Mouse (Mus musculus): Measurements from ENCODE around the gene Ctso. TPM values are rescaled to one million over a fixed set of nuclear protein-coding genes. Genes with fewer than 3 reads are reported as not detected.
A peak's percentile ranks its signal among the peaks of the same experiment; 100 is the strongest.

Ctso gene
- total and polyA plus RNA-seq, 3 experiments: 7.3 to 8.6 (median 8.0) TPM

DNA sequence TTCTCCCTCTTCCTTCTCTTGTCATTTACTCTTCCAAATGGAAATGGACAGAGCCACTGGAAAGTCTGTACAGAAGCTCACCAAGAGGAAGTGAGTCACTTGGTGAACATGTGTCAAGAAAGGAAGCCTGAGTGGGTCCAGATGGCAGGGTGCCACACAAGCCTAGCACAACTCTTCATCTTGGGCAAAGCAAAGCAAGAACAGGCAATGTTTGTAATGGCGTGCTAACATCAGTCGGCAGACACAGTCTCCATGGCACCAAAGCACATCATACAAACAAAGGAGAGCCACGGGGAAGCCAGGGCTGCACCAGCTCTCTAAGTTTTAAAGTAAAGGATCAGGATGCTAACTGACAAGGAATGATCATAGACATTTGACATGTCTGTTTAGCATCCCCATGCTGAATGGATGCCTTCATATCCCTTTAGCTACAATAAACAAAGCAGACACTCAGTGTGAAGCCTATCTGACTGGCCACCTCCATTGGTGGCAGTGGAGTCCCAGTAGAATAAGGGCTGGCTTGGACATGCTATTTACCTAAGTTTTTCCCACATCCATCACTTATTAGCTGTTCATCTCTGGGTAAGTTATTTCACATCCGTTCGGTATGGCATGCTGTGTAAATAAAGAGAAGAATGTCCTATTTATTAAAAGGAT lies 16.2 kb upstream of the Ctso start:
- no peaks in the 10 kb centered on the region for H3K27me3 ChIP-seq (ENCODE audit: control insufficient read depth, insufficient read depth, low read length)
- H3K36me3 ChIP-seq (ENCODE audit: control insufficient read depth, insufficient read depth, low read length): no peaks in the 10 kb centered on the region
- H3K27ac ChIP-seq: no peak overlapping the region
- peak in 1 of 2 experiments; percentile 52 for DNase-seq
- no peak for TF ChIP-seq EP300 (IDR thresholded peaks at IDR 0.05; ENCODE audit: insufficient read depth, low read depth, low read length)
- TF ChIP-seq CTCF (IDR thresholded peaks at IDR 0.05): no peak
- no peak for TF ChIP-seq POLR2A (IDR thresholded peaks at IDR 0.05; ENCODE audit: insufficient read depth, low read depth, low read length)
- H3K4me3 ChIP-seq: no peak overlapping the region
- 57% methylated on average over 5 of the region's 5 CpGs for WGBS
- intact Hi-C loops (cut with DNase I): no loop called here
- H3K4me1 ChIP-seq (ENCODE audit: control insufficient read depth, insufficient read depth, low read length): no peaks in the 10 kb centered on the region
- no peaks in the 10 kb centered on the region for H3K79me2 ChIP-seq (replicated peaks; ENCODE audit: control insufficient read depth, insufficient read depth, low read length)
- no peak overlapping the region for H3K9ac ChIP-seq (ENCODE audit: low read depth, low read length)

DNA sequence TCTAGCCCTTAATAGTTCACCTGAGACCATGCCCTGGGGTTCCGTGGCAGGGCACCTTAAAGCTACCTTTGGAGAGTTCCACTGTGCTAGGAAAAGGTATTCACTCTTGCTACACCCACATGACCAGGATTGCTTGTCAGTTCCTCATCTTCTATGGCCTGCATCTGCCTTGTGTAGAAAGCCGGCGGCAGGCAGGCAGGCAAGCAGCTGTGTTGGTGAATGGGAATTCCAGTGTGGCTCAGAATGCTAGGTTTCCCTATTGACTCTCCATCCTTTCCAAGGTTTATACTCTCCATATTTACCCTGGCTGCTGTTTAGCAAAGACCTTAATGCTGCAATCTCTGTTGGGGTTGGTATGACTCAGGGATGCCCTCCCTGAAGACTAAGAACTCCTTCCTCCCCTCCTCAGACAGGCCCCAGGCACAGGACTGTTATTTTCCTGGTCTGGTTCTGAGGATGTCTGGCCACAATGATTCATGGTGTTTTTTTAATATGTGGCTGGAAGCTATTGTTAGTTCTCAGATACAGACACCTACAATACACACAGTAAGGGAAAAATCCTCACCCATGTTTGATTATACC lies 15.0 kb upstream of the Ctso start:
- Histone ChIP-seq H3K9ac (ENCODE audit: low read depth, low read length) (no peak overlapping the region), H3K4me3 (no peak overlapping the region), H3K79me2 (replicated peaks; ENCODE audit: control insufficient read depth, insufficient read depth, low read length) (no peaks in the 10 kb centered on the region), H3K27ac (no peak overlapping the region), H3K4me1 (ENCODE audit: control insufficient read depth, insufficient read depth, low read length) (no peaks in the 10 kb centered on the region), H3K36me3 (ENCODE audit: control insufficient read depth, insufficient read depth, low read length) (no peaks in the 10 kb centered on the region), H3K27me3 (ENCODE audit: control insufficient read depth, insufficient read depth, low read length) (no peaks in the 10 kb centered on the region)
- intact Hi-C loops (cut with DNase I): no loop called here
- 78% methylated on average over 3 of the region's 3 CpGs for WGBS
- DNase-seq: no peak
- no peak for TF ChIP-seq EP300 (IDR thresholded peaks at IDR 0.05; ENCODE audit: insufficient read depth, low read depth, low read length)
- TF ChIP-seq POLR2A (IDR thresholded peaks at IDR 0.05; ENCODE audit: insufficient read depth, low read depth, low read length): no peak
- no peak for TF ChIP-seq CTCF (IDR thresholded peaks at IDR 0.05)

DNA sequence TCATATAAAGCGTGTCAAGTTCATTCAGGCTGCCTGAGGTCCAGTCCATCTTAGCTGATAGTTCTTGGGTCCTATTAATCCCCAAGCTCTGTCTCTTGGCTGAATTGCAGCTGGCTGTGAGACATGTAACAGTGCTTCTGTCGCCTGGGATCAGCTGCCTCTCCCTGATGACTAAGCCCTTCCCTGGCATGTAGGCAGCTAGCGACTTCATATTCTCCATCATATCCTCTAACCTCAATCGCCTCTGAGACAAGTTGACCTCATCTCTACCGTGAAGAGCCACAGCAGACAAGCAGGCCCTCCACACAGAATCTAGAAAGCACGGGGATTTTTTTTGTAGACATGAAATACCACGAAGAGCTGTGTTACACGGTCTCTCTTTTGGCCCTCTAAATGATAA lies 14.2 kb upstream of the Ctso start:
- Histone ChIP-seq H3K4me1 (ENCODE audit: control insufficient read depth, insufficient read depth, low read length) (no peaks in the 10 kb centered on the region; the same call in 1 of the 2 replicates), H3K36me3 (ENCODE audit: control insufficient read depth, insufficient read depth, low read length) (no peaks in the 10 kb centered on the region), H3K27me3 (ENCODE audit: control insufficient read depth, insufficient read depth, low read length) (no peaks in the 10 kb centered on the region), H3K27ac (no peak overlapping the region), H3K4me3 (no peak overlapping the region), H3K9ac (ENCODE audit: low read depth, low read length) (no peak overlapping the region), H3K79me2 (replicated peaks; ENCODE audit: control insufficient read depth, insufficient read depth, low read length) (no peaks in the 10 kb centered on the region)
- TF ChIP-seq POLR2A (IDR thresholded peaks at IDR 0.05; ENCODE audit: insufficient read depth, low read depth, low read length) (no peak), EP300 (IDR thresholded peaks at IDR 0.05; ENCODE audit: insufficient read depth, low read depth, low read length) (no peak), CTCF (IDR thresholded peaks at IDR 0.05) (no peak)
- 54% methylated on average over 8 of the region's 8 CpGs for WGBS
- intact Hi-C loops (cut with DNase I): no loop called here
- peak in 1 of 2 experiments; percentile 18 for DNase-seq

DNA sequence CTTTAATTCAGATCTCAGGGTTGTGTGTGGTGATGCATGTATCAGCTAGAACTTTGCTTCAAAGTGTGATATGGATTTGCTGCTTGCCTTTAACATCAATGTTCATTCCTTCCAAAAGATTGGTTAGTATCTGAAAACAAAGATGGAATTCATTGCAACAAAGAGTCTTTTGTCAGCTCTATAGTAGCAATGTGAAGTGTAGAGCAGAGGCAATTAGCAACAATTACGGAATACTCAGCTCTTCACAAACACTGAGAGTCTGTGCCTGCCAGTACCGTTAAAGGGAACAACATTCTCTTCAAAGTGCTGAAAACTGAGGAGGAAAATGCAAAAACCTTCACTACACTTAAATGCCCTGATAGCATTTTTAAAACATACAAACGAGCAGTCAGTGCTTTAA lies 12.7 kb upstream of the Ctso start:
- no peak for DNase-seq
- Histone ChIP-seq H3K79me2 (replicated peaks; ENCODE audit: control insufficient read depth, insufficient read depth, low read length) (no peaks in the 10 kb centered on the region), H3K9ac (ENCODE audit: low read depth, low read length) (no peak overlapping the region), H3K4me1 (ENCODE audit: control insufficient read depth, insufficient read depth, low read length) (no peaks in the 10 kb centered on the region; the same call in 1 of the 2 replicates), H3K4me3 (no peak overlapping the region), H3K36me3 (ENCODE audit: control insufficient read depth, insufficient read depth, low read length) (no peaks in the 10 kb centered on the region), H3K27me3 (ENCODE audit: control insufficient read depth, insufficient read depth, low read length) (no peaks in the 10 kb centered on the region), H3K27ac (no peak overlapping the region)
- intact Hi-C loops (cut with DNase I): loop anchor here (5.0 kb wide), 1 partner anchor 877 kb away; no protein-coding TSS in a partner anchor
- WGBS: 65% methylated on average over 3 of the region's 3 CpGs
- TF ChIP-seq CTCF (IDR thresholded peaks at IDR 0.05) (no peak), POLR2A (IDR thresholded peaks at IDR 0.05; ENCODE audit: insufficient read depth, low read depth, low read length) (no peak), EP300 (IDR thresholded peaks at IDR 0.05; ENCODE audit: insufficient read depth, low read depth, low read length) (no peak)

DNA sequence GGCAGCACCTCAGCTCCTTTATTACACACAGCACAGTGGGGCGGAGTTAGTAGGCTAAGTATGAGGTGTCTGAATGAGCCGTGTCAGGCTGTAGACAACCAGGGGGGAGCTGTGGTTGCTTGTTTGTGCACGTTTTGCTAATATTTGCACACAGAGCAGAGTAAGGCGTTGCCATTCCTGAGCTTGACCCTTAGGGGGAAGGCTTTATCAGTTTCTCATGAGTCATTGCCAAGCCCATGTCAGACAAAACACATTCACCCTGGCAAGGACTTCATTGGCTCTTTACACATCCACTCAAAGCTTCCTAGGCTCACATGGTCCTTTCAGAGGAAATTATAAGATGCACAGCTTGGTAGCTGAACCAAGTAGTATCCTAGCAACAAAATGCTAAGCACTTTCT lies 9.5 kb upstream of the Ctso start:
- no peak for DNase-seq
- peak; percentile 10; the same call in 1 of the 2 replicates for TF ChIP-seq CTCF (IDR thresholded peaks at IDR 0.05)
- no peak for TF ChIP-seq EP300 (IDR thresholded peaks at IDR 0.05; ENCODE audit: insufficient read depth, low read depth, low read length)
- TF ChIP-seq POLR2A (IDR thresholded peaks at IDR 0.05; ENCODE audit: insufficient read depth, low read depth, low read length): no peak
- intact Hi-C loops (cut with DNase I): loop anchor here (5.0 kb wide), 1 partner anchor 881 kb away; no protein-coding TSS in a partner anchor
- no peak overlapping the region for H3K9ac ChIP-seq (ENCODE audit: low read depth, low read length)
- no peaks in the 10 kb centered on the region for H3K27me3 ChIP-seq (ENCODE audit: control insufficient read depth, insufficient read depth, low read length)
- no peak overlapping the region for H3K4me3 ChIP-seq
- H3K4me1 ChIP-seq (ENCODE audit: control insufficient read depth, insufficient read depth, low read length): no peaks in the 10 kb centered on the region; the same call in 1 of the 2 replicates
- H3K36me3 ChIP-seq (ENCODE audit: control insufficient read depth, insufficient read depth, low read length): no peaks in the 10 kb centered on the region
- 23% methylated on average over 4 of the region's 4 CpGs for WGBS
- no peaks in the 10 kb centered on the region for H3K79me2 ChIP-seq (replicated peaks; ENCODE audit: control insufficient read depth, insufficient read depth, low read length)
- H3K27ac ChIP-seq: no peak overlapping the region

DNA sequence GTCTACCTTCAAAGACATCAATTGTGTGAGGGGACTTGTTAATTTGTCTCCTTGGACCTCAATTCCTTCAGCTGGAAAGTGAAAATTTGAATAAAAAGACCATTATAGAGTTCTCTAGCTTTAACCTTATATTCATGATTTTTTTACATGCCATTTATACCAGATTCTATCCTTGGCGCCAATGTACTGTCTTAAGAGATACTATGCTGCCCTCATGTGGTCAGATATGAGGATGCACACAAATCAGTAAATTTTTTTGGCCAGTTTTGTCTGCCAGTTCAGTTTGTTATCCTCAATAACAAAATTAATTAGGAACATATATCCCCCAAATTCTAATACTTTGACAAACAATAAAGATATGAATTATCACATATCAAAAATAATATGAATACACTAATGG lies 7.5 kb upstream of the Ctso start:
- no peak for TF ChIP-seq EP300 (IDR thresholded peaks at IDR 0.05; ENCODE audit: insufficient read depth, low read depth, low read length)
- TF ChIP-seq POLR2A (IDR thresholded peaks at IDR 0.05; ENCODE audit: insufficient read depth, low read depth, low read length): no peak
- peak; percentile 86 for TF ChIP-seq CTCF (IDR thresholded peaks at IDR 0.05)
- H3K9ac ChIP-seq (ENCODE audit: low read depth, low read length): no peak overlapping the region
- DNase-seq: no peak
- intact Hi-C loops (cut with DNase I): loop anchor here (5.0 kb wide), 2 partner anchors 883 to 968 kb away; no protein-coding TSS in a partner anchor
- WGBS: 2% methylated on average over 1 of the region's 1 CpGs
- no peak overlapping the region for H3K4me3 ChIP-seq
- no peaks in the 10 kb centered on the region for H3K79me2 ChIP-seq (replicated peaks; ENCODE audit: control insufficient read depth, insufficient read depth, low read length)
- no peaks in the 10 kb centered on the region for H3K27me3 ChIP-seq (ENCODE audit: control insufficient read depth, insufficient read depth, low read length)
- H3K4me1 ChIP-seq (ENCODE audit: control insufficient read depth, insufficient read depth, low read length): no peaks in the 10 kb centered on the region; the same call in 1 of the 2 replicates
- no peak overlapping the region for H3K27ac ChIP-seq
- H3K36me3 ChIP-seq (ENCODE audit: control insufficient read depth, insufficient read depth, low read length): no peaks in the 10 kb centered on the region
